Mouse (Mus musculus): ENCODE measurements around the gene Gm20716. TPM values are rescaled to one million over a fixed set of nuclear protein-coding genes. Genes with fewer than 3 reads are reported as not detected.

Gene Gm20716
- 15.6 TPM for polyA plus RNA-seq (2017; shearing (Covaris generic))

DNA sequence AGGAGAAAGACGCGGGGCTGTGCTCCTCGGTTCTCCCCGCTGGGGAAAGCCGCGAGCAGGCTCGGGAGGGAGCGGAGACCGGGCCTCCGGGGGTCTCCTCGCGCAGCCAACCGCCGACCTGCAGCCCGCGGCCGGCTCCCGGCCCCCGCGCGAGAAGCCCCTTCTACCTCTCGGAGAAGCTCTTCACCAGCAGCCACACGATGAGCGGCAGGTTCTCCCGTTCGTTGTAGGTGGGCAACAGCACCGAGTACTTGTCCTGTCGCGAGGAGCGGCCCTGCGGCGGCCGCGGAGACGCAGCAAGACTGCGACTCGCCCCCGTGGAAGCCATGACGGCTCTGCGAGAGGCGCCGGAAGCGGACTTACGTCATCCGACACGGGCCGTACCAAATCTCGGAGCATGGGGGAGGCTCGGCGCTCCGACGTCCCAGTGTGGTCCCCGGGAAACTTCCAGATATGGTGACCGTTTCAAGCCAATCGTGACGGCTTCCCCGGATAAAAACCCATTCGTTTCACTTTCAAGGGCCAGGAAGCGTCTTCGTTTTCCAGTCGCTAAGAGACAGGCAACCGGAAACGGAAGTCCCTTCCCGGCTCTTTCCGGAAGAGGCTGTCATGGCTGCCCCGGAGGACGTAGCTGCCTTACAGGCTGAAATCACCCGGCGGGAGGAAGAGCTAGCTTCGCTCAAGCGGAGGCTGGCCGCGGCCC is at the start of gene Gm20716, which contains the start of the genes Dpm1 and Mocs3:
TSS of gene Gm20716 (minus strand) at position 339 of the 703 bp plus-strand sequence.
TSS of gene Dpm1 (minus strand) at position 566 of the 703 bp plus-strand sequence.
TSS of gene Mocs3 (plus strand) at position 597 of the 703 bp plus-strand sequence.

DNA sequence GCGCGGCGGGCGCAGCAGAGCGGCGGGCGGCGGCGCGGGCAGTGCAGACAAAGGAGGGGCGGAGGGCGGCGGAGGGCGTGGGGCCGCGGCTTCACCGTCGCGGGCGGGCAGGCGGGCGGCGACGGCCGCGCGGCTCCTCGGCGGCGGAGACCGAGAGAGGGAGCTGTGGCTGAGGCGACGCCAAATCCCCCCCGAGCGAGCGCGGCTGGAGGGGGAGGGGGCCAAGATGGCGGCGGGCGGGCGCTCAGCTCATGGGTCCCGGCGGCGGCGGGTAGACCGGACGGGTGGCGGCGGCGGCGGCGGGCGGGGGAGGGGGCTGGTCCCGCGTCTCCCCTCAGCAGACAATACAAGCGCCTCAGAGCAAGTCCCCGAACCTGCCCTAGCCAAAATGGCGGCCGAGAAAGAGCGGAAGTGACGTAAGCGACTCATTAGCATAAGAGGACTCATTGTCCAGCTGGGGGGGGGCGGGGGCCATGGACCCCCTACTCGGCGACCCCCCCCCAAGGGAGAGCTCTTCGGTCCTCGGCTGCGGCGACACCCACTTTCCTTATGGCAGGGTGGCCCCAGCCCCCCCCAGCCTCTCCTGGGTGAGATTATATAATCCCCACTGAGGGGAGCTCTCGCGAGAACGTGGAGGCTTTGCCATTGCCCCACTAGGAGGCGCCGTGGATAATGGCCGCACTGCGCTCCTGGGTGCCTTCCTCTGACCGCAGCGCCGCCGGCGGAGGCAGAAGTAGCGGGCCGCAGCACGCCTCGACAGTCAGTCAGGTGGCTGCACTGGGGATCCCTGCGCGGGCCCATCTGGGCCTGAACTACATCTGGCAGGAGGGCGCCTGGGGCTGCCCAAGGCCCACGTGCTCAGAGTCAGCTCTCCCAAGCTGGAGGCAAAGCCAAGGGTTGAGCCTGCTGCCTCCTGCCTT is 23.2 kb downstream of the Gm20716 start, which contains the start of gene Adnp:
TSS of gene Adnp (minus strand) at position 388 of the 920 bp plus-strand sequence.

Other genes starting within 250 kb of the Gm20716 start
- 0.63 TPM for gene Ripor3, start 219.7 kb downstream of the Gm20716 start, polyA plus RNA-seq (2017; shearing (Covaris generic))
- 0.61 TPM for gene Pard6b, start 149.4 kb downstream of the Gm20716 start, polyA plus RNA-seq (2017; shearing (Covaris generic))
- gene Adnp, start 23.3 kb downstream of the Gm20716 start, polyA plus RNA-seq (2017; shearing (Covaris generic)) = 1.4 TPM
- gene Dpm1, start 227 bp upstream of the Gm20716 start, polyA plus RNA-seq (2017; shearing (Covaris generic)) = 118 TPM
- 0.19 TPM for gene Mocs3, start 258 bp upstream of the Gm20716 start, polyA plus RNA-seq (2017; shearing (Covaris generic))
- not detected for gene Kcng1, start 51.4 kb upstream of the Gm20716 start, polyA plus RNA-seq (2017; shearing (Covaris generic))

Data from CD4-positive, CD25-positive, alpha-beta regulatory T cell, adult 9 weeks (primary cell).